Comparison of ENCODE assay signal across 24 mouse cellular contexts in the genomic region with DNA sequence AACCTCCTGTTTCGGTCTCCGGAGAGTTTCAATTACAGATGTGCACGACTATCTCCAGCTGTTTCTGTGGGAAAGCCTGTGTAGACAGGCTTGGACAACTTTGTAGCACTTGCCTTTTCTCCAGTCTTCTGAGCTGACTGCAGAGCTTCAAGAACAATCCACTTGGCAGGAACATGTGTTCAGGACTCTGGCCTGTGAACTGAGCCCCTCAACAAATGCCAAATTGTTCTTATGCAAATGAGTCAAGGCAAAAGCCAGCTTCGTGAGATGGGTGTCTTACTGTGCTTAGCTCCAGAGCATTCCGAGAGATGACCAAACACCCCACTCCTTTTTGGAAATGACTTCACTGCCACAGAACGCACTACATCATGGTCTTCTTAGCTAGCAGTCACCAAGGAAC. TPM values are rescaled to one million over a fixed set of nuclear protein-coding genes. Genes with fewer than 3 reads are reported as not detected.
A peak's percentile ranks its signal among the peaks of the same experiment; 100 is the strongest.
DNase-seq lines count a peak whose midpoint lies in the region; ATAC-seq and TF ChIP-seq lines count a peak whose summit lies in the region.
"Had no signal": no experiment of that assay in that cellular context is flagged by ENCODE, and none has a peak within 500 bp of the region (broad histone marks: within the 10 kb centered on the region; RNA-seq: fewer than 3 reads in every experiment).

No protein-coding gene starts in this region.

- H3K4me1 ChIP-seq in heart, adult 2 months (ENCODE audit: control insufficient read depth, insufficient read depth, low read length), result no peaks in the 10 kb centered on the region
- no peaks in the 10 kb centered on the region for H3K4me1 ChIP-seq in liver, embryonic 11.5 days (replicated peaks; ENCODE audit: control insufficient read depth, insufficient read depth, low read length)
- H3K4me1 ChIP-seq in liver, embryonic 12.5 days, result peaks cover 11% of the 10 kb centered on the region
- no peaks in the 10 kb centered on the region for H3K4me1 ChIP-seq in kidney, embryonic 14.5 days (ENCODE audit: control insufficient read depth, insufficient read depth, low read length)
- H3K4me1 ChIP-seq: embryonic facial prominence, embryonic 13.5 days; limb, embryonic 13.5 days had no signal

- H3K27ac ChIP-seq in heart, adult 2 months, result no peak overlapping the region
- no peak overlapping the region for H3K27ac ChIP-seq in liver, embryonic 11.5 days (ENCODE audit: low read depth, low read length)
- H3K27ac ChIP-seq in liver, embryonic 12.5 days, result no peak overlapping the region
- H3K27ac ChIP-seq in kidney, embryonic 14.5 days (ENCODE audit: low read depth, low read length), result no peak overlapping the region
- H3K27ac ChIP-seq: embryonic facial prominence, embryonic 13.5 days; layer of hippocampus, adult 2 months; limb, embryonic 13.5 days; liver, embryonic 15.5 days had no signal

- intact Hi-C loops in heart, adult 2 months (cut with DNase I), result no loop called here

- no peak overlapping the region for H3K4me2 ChIP-seq in liver, embryonic 11.5 days
- no peak overlapping the region for H3K4me2 ChIP-seq in liver, embryonic 12.5 days
- no peak overlapping the region for H3K4me2 ChIP-seq in kidney, embryonic 14.5 days (replicated peaks; ENCODE audit: low read depth, low read length)
- H3K4me2 ChIP-seq: embryonic facial prominence, embryonic 13.5 days; limb, embryonic 13.5 days; liver, embryonic 15.5 days; midbrain, embryonic 11.5 days had no signal

- WGBS in heart, adult 2 months, result 78% methylated on average over 6 of the region's 6 CpGs
- 91% methylated on average over 6 of the region's 6 CpGs for WGBS in liver, embryonic 11.5 days
- 86% methylated on average over 6 of the region's 6 CpGs for WGBS in liver, embryonic 12.5 days (ENCODE audit: insufficient replicate concordance)
- 80% methylated on average over 6 of the region's 6 CpGs for WGBS in kidney, embryonic 14.5 days

- TF ChIP-seq POLR2A in heart, adult 2 months (IDR thresholded peaks at IDR 0.05; ENCODE audit: insufficient read depth, low read depth, low read length), result no peak

- no peaks in the 10 kb centered on the region for H3K9me3 ChIP-seq in liver, embryonic 11.5 days (ENCODE audit: control insufficient read depth, low read length)
- H3K9me3 ChIP-seq in liver, embryonic 12.5 days (replicated peaks), result no peaks in the 10 kb centered on the region
- H3K9me3 ChIP-seq in kidney, embryonic 14.5 days (ENCODE audit: control insufficient read depth, low read length), result no peaks in the 10 kb centered on the region
- H3K9me3 ChIP-seq: embryonic facial prominence, embryonic 13.5 days; limb, embryonic 13.5 days; liver, embryonic 15.5 days had no signal

- no peak for TF ChIP-seq EP300 in heart, adult 2 months (IDR thresholded peaks at IDR 0.05; ENCODE audit: insufficient read depth, low read depth, low read length)

- no peak for TF ChIP-seq CTCF in heart, adult 2 months (IDR thresholded peaks at IDR 0.05)

- no peaks in the 10 kb centered on the region for H3K79me2 ChIP-seq in heart, adult 2 months (replicated peaks; ENCODE audit: control insufficient read depth, insufficient read depth, low read length)

- H3K27me3 ChIP-seq in heart, adult 2 months (ENCODE audit: control insufficient read depth, insufficient read depth, low read length), result no peaks in the 10 kb centered on the region
- no peaks in the 10 kb centered on the region for H3K27me3 ChIP-seq in liver, embryonic 11.5 days (replicated peaks; ENCODE audit: control insufficient read depth, insufficient read depth, low read length)
- no peaks in the 10 kb centered on the region for H3K27me3 ChIP-seq in liver, embryonic 12.5 days (replicated peaks)
- no peaks in the 10 kb centered on the region for H3K27me3 ChIP-seq in kidney, embryonic 14.5 days (ENCODE audit: control insufficient read depth, insufficient read depth, low read length)
- H3K27me3 ChIP-seq: embryonic facial prominence, embryonic 13.5 days; limb, embryonic 13.5 days; liver, embryonic 15.5 days; Patski had no signal

- no peak overlapping the region for H3K4me3 ChIP-seq in heart, adult 2 months
- H3K4me3 ChIP-seq in liver, embryonic 11.5 days (ENCODE audit: low read depth, low read length), result no peak overlapping the region
- no peak overlapping the region for H3K4me3 ChIP-seq in liver, embryonic 12.5 days
- H3K4me3 ChIP-seq in kidney, embryonic 14.5 days (ENCODE audit: low read length), result no peak overlapping the region
- H3K4me3 ChIP-seq: embryonic facial prominence, embryonic 13.5 days; layer of hippocampus, adult 2 months; limb, embryonic 13.5 days; liver, embryonic 15.5 days had no signal

- no peak for ATAC-seq in liver, embryonic 11.5 days (replicated peaks; ENCODE audit: low FRiP score)
- no peak for ATAC-seq in liver, embryonic 12.5 days
- ATAC-seq in kidney, embryonic 14.5 days (ENCODE audit: low FRiP score, low TSS enrichment), result no peak
- ATAC-seq: activated CD4-positive, CD25-positive, alpha-beta regulatory T cell, adult 4 months; hindbrain, embryonic 16.5 days; Patski had no signal

- peak; percentile 29 to 58 for DNase-seq in heart, adult 18-20 months
- DNase-seq in heart, adult 2 months, result no peak
- DNase-seq in liver, embryonic 11.5 days (ENCODE audit: low spot score), result peak; percentile 25
- DNase-seq in R1 (ENCODE audit: low read depth, low spot score), result peak; percentile 41
- DNase-seq in brain, adult 2 months (ENCODE audit: low read depth, low spot score), result peak; percentile 62
- no peak for DNase-seq in kidney, adult 18-20 months
- DNase-seq: adrenal gland, postnatal 14 days; cerebellum, adult 11 months; cerebellum, postnatal 10 days; kidney, adult 11 months; kidney, postnatal 14 days; layer of hippocampus, postnatal 36 days; retina, postnatal 1 day; right cerebral cortex, postnatal 4 days had no signal

- H3K9ac ChIP-seq in heart, adult 2 months (ENCODE audit: low read depth, low read length), result no peak overlapping the region
- H3K9ac ChIP-seq in liver, embryonic 11.5 days (ENCODE audit: low read depth, low read length), result no peak overlapping the region
- H3K9ac ChIP-seq in liver, embryonic 12.5 days, result no peak overlapping the region
- H3K9ac ChIP-seq in kidney, embryonic 14.5 days (ENCODE audit: low read depth, low read length), result no peak overlapping the region
- H3K9ac ChIP-seq: embryonic facial prominence, embryonic 13.5 days; limb, embryonic 13.5 days; liver, embryonic 15.5 days had no signal

- H3K36me3 ChIP-seq in heart, adult 2 months (ENCODE audit: control insufficient read depth, insufficient read depth, low read length), result no peaks in the 10 kb centered on the region; the same call in 1 of the 2 replicates
- peaks cover 50% of the 10 kb centered on the region for H3K36me3 ChIP-seq in liver, embryonic 11.5 days (ENCODE audit: control insufficient read depth, insufficient read depth, low read length)
- H3K36me3 ChIP-seq in liver, embryonic 12.5 days, result peaks cover 99% of the 10 kb centered on the region
- peaks cover 85% of the 10 kb centered on the region for H3K36me3 ChIP-seq in kidney, embryonic 14.5 days (ENCODE audit: control insufficient read depth, insufficient read depth, low read length)

RNA-seq across cellular contexts. Expression of gene Brd7, which starts 33.3 kb away (rescaled TPM):
- total RNA-seq in heart, adult 18-20 months (2021), result 10 to 100 TPM; 70.0 to 74.0 TPM
- 10 to 100 TPM; 78.9 to 79.0 TPM for total RNA-seq in heart, adult 2 months (2021)
- polyA plus RNA-seq in heart, adult 2 months (2012; rRNA removed), result 30.9 and 44.6 TPM in 2 replicates
- 77.7 and 82.7 TPM in 2 replicates for polyA plus RNA-seq in liver, embryonic 11.5 days (2014; fragmentation: Nextera tagmentation; extraction: Ambion mirVana)
- polyA plus RNA-seq in liver, embryonic 12.5 days (2016; fragmentation: Nextera tagmentation; extraction: Ambion mirVana), result 61.3 and 64.7 TPM in 2 replicates
- 70.0 and 88.9 TPM in 2 replicates for polyA plus RNA-seq in kidney, embryonic 14.5 days (2014; fragmentation: Nextera tagmentation; extraction: Ambion mirVana)

RNA-seq across cellular contexts. Expression of gene Adcy7, which starts 56.5 kb away (rescaled TPM):
- 1 to 10 TPM; 4.6 to 6.4 TPM for total RNA-seq in heart, adult 18-20 months (2021)
- 1 to 10 TPM; 5.9 to 7.6 TPM for total RNA-seq in heart, adult 2 months (2021)
- 10.5 and 11.8 TPM in 2 replicates for polyA plus RNA-seq in heart, adult 2 months (2012; rRNA removed)
- 46.6 and 49.7 TPM in 2 replicates for polyA plus RNA-seq in liver, embryonic 11.5 days (2014; fragmentation: Nextera tagmentation; extraction: Ambion mirVana)
- polyA plus RNA-seq in liver, embryonic 12.5 days (2016; fragmentation: Nextera tagmentation; extraction: Ambion mirVana), result 38.0 and 41.6 TPM in 2 replicates
- polyA plus RNA-seq in kidney, embryonic 14.5 days (2014; fragmentation: Nextera tagmentation; extraction: Ambion mirVana), result 2.0 and 3.1 TPM in 2 replicates

Comparison
In these comparisons a context has a peak if more than half of its experiments do, and no peak if none do; other contexts are left out.
1. DNase-seq: peak in heart, adult 18-20 months (2 of 2), liver, embryonic 11.5 days (single experiment), R1 (single experiment) and brain, adult 2 months (single experiment); none in heart, adult 2 months (0 of 2) and kidney, adult 18-20 months (single experiment).